In the genomic region with DNA sequence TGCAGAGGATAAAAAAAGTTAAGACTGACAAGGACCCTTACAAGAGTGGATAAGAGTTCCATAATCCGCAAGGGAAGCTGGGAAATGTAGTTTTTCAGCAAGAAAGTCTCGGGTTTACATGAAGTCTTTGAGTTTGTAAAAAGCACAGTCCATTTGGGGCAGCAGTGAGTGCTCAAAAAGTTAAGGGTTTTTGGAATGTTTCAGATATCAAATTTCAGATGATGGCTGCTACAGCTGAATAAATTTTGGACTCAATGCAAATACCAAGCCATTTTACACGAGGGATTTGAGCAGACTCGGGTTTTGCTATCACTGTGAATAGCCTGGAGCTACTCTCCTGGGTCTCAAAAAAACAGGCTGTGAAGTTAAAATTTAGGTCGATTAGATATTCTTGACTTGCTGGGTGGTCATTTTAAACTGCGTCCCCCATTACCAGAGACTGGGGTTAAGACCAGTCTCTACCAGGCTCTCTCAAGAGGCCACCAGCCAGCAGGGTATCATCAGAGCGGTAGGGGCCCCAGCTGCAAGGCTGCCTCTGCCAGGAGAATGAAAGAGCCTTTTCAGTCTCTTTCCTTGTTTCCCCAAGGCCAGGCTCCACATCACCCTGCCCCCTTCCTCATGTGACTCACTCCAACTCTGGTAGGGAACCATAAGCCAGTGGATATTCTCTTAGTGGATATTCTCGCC, we compare ENCODE assay signal across 8 mouse cellular contexts. TPM values are rescaled to one million over a fixed set of nuclear protein-coding genes. Genes with fewer than 3 reads are reported as not detected.
DNase-seq lines count a peak whose midpoint lies in the region; ATAC-seq and TF ChIP-seq lines count a peak whose summit lies in the region.

No protein-coding gene starts in this region.

- H3K27me3 ChIP-seq in CH12.LX (replicated peaks) = no peaks in the 10 kb centered on the region
- no peaks in the 10 kb centered on the region for H3K27me3 ChIP-seq in hindbrain, embryonic 12.5 days
- H3K27me3 ChIP-seq in midbrain, embryonic 11.5 days (ENCODE audit: control insufficient read depth, insufficient read depth, low read length) = no peaks in the 10 kb centered on the region

- no peaks in the 10 kb centered on the region for H3K36me3 ChIP-seq in CH12.LX (replicated peaks in 1 of 2; ENCODE audit: control insufficient read depth in 1 of 2, insufficient read depth in 1 of 2, low read length in 1 of 2)
- no peaks in the 10 kb centered on the region for H3K36me3 ChIP-seq in hindbrain, embryonic 12.5 days
- no peaks in the 10 kb centered on the region for H3K36me3 ChIP-seq in midbrain, embryonic 11.5 days (ENCODE audit: control insufficient read depth, insufficient read depth, low read length)

- no peak for ATAC-seq in cerebellum, adult (ENCODE audit: insufficient number of reproducible peaks, low FRiP score, low TSS enrichment)
- peak; percentile 75 for ATAC-seq in hindbrain, embryonic 12.5 days (ENCODE audit: low FRiP score)
- peak; percentile 83 for ATAC-seq in midbrain, embryonic 11.5 days (ENCODE audit: low FRiP score)
- ATAC-seq in CD4-positive, CD25-positive, alpha-beta regulatory T cell, adult 4 months = no peak

- no peaks in the 10 kb centered on the region for H3K4me1 ChIP-seq in CH12.LX (ENCODE audit: control insufficient read depth in 1 of 2, insufficient read depth in 2 of 2)
- peaks cover 8% of the 10 kb centered on the region for H3K4me1 ChIP-seq in embryonic fibroblast, embryonic 13.5 days (ENCODE audit: control insufficient read depth, insufficient read depth, low read length)
- H3K4me1 ChIP-seq in hindbrain, embryonic 12.5 days = peaks cover 15% of the 10 kb centered on the region
- peaks cover 8% of the 10 kb centered on the region; the same call in 1 of the 2 replicates for H3K4me1 ChIP-seq in midbrain, embryonic 11.5 days (ENCODE audit: control insufficient read depth, insufficient read depth, low read length)

- no peak for TF ChIP-seq POLR2A in CH12.LX (IDR thresholded peaks at IDR 0.05; ENCODE audit: low read depth, low read length)
- peak; percentile 6; the same call in 1 of the 2 replicates for TF ChIP-seq POLR2A in embryonic fibroblast, embryonic 13.5 days (IDR thresholded peaks at IDR 0.05; ENCODE audit: low read depth, low read length)

- no peaks in the 10 kb centered on the region for H3K79me2 ChIP-seq in CH12.LX (replicated peaks; ENCODE audit: control insufficient read depth, extremely low read depth, insufficient read depth, poor library complexity, severe bottlenecking)

- in situ Hi-C loops in CH12.LX (cut with MboI; ENCODE audit: low pct_ligation_motif_present, low pct_unique_long_range_greater_than_20kb, low sequenced_read_pairs) = no loop called here

- no peak overlapping the region for H3K27ac ChIP-seq in CH12.LX (ENCODE audit: insufficient read depth, low read depth)
- peak overlapping the region; percentile 99 for H3K27ac ChIP-seq in embryonic fibroblast, embryonic 13.5 days (ENCODE audit: insufficient read depth, low read length)
- H3K27ac ChIP-seq in hindbrain, embryonic 12.5 days = peak overlapping the region; percentile 79
- H3K27ac ChIP-seq in midbrain, embryonic 11.5 days (ENCODE audit: low read depth, low read length) = peak overlapping the region; percentile 52; the same call in 1 of the 2 replicates

- no peak overlapping the region for H3K4me3 ChIP-seq in CH12.LX (replicated peaks in 1 of 3; ENCODE audit: low read depth in 2 of 3, low read length in 2 of 3, poor library complexity in 1 of 3)
- no peak overlapping the region for H3K4me3 ChIP-seq in embryonic fibroblast, embryonic 13.5 days (ENCODE audit: insufficient read depth, low read length)
- H3K4me3 ChIP-seq in hindbrain, embryonic 12.5 days = no peak overlapping the region
- H3K4me3 ChIP-seq in midbrain, embryonic 11.5 days (ENCODE audit: low read depth, low read length) = no peak overlapping the region

- dilution Hi-C loops in CH12.LX (cut with MboI; ENCODE audit: extremely low pct_ligation_motif_present, extremely low pct_unique_long_range_greater_than_20kb, low sequenced_read_pairs) = no loop called here

- no peak for TF ChIP-seq EP300 in CH12.LX (IDR thresholded peaks at IDR 0.05; ENCODE audit: low read length)

- no peak overlapping the region for H3K4me2 ChIP-seq in CH12.LX (ENCODE audit: insufficient read depth, low read depth, poor library complexity, severe bottlenecking)
- peak overlapping the region; percentile 22; the same call in 1 of the 2 replicates for H3K4me2 ChIP-seq in hindbrain, embryonic 12.5 days (replicated peaks)
- H3K4me2 ChIP-seq in midbrain, embryonic 11.5 days = no peak overlapping the region

- H3K9me3 ChIP-seq in CH12.LX (replicated peaks; ENCODE audit: low read length) = no peaks in the 10 kb centered on the region
- no peaks in the 10 kb centered on the region for H3K9me3 ChIP-seq in hindbrain, embryonic 12.5 days (replicated peaks)
- no peaks in the 10 kb centered on the region for H3K9me3 ChIP-seq in midbrain, embryonic 11.5 days (ENCODE audit: control insufficient read depth, low read length)

- no peak overlapping the region for H3K9ac ChIP-seq in CH12.LX (ENCODE audit: insufficient read depth, low read depth)
- H3K9ac ChIP-seq in hindbrain, embryonic 12.5 days = no peak overlapping the region
- no peak overlapping the region for H3K9ac ChIP-seq in midbrain, embryonic 11.5 days (ENCODE audit: low read length)

- WGBS in hindbrain, embryonic 12.5 days = 25% methylated on average over 8 of the region's 8 CpGs
- WGBS in midbrain, embryonic 11.5 days = 27% methylated on average over 8 of the region's 8 CpGs

- peak; percentile 46 to 63 for DNase-seq in cerebellum, postnatal 10 days
- no peak for DNase-seq in CH12.LX (ENCODE audit: extremely low read depth)
- peak; percentile 89 for DNase-seq in midbrain, embryonic 11.5 days (ENCODE audit: low spot score, missing footprints)
- no peak for DNase-seq in urinary bladder, postnatal 10 days (ENCODE audit: low spot score)

- TF ChIP-seq RAD21 in CH12.LX (IDR thresholded peaks at IDR 0.05; ENCODE audit: low read depth, low read length) = no peak

- no peak for TF ChIP-seq CTCF in CH12.LX (conservative IDR thresholded peaks at IDR 0.05 in 1 of 2, IDR thresholded peaks at IDR 0.05 in 1 of 2; ENCODE audit: low read depth in 2 of 2, low read length in 2 of 2)
- TF ChIP-seq CTCF in embryonic fibroblast, embryonic 13.5 days (IDR thresholded peaks at IDR 0.05; ENCODE audit: borderline replicate concordance, insufficient read depth, low read length) = no peak

TF ChIP-seq in CH12.LX, 34 proteins besides CTCF, POLR2A, EP300 and RAD21:
- no peak for TF ChIP-seq JUN (IDR thresholded peaks at IDR 0.05; ENCODE audit: insufficient read depth, low read depth, low read length)
- peak; percentile 36 for TF ChIP-seq HCFC1 (IDR thresholded peaks at IDR 0.05; ENCODE audit: low read depth, low read length)
- TF ChIP-seq SMC3 (IDR thresholded peaks at IDR 0.05; ENCODE audit: low read depth, low read length) = no peak
- no peak for TF ChIP-seq MXI1 (IDR thresholded peaks at IDR 0.05; ENCODE audit: low read depth, low read length)
- TF ChIP-seq CHD2 (IDR thresholded peaks at IDR 0.05; ENCODE audit: low read length) = no peak

RNA-seq across cellular contexts. Expression of a gene that starts 15.8 kb away (rescaled TPM):
- total RNA-seq in CH12.LX (2012; rRNA removed) (31.5 and 34.5 TPM in 2 replicates), CH12.LX (2014; rRNA removed) (37.6 and 38.2 TPM in 2 replicates)
- 43.0 and 51.3 TPM in 2 replicates for polyA plus RNA-seq in CH12.LX (2012; ENCODE audit: insufficient read length, low read depth)
- polyA plus RNA-seq in embryonic fibroblast, embryonic 13.5 days (2011; ENCODE audit: insufficient read length, low read depth, missing spikeins) = 63.0 and 70.3 TPM in 2 replicates
- 47.1 and 52.4 TPM in 2 replicates for polyA plus RNA-seq in hindbrain, embryonic 12.5 days (2016; fragmentation: Nextera tagmentation; extraction: Ambion mirVana)
- polyA plus RNA-seq in midbrain, embryonic 11.5 days (2014; fragmentation: Nextera tagmentation; extraction: Ambion mirVana) = 41.1 and 46.3 TPM in 2 replicates
- 10 to 100 TPM; 21.3 to 24.7 TPM for polyA plus RNA-seq in CD4-positive, CD25-positive, alpha-beta regulatory T cell, adult 4 months (2017; shearing (Covaris generic))

RNA-seq across cellular contexts. Expression of a gene that starts 40.8 kb away (rescaled TPM):
- total RNA-seq in CH12.LX (2012; rRNA removed) (not detected in 2 replicates), CH12.LX (2014; rRNA removed) (not detected in 2 replicates)
- polyA plus RNA-seq in CH12.LX (2012; ENCODE audit: insufficient read length, low read depth) = not detected in 2 replicates
- 0.70 TPM in 1 of 2 replicates, not detected in the other for polyA plus RNA-seq in embryonic fibroblast, embryonic 13.5 days (2011; ENCODE audit: insufficient read length, low read depth, missing spikeins)
- 2.0 and 4.0 TPM in 2 replicates for polyA plus RNA-seq in hindbrain, embryonic 12.5 days (2016; fragmentation: Nextera tagmentation; extraction: Ambion mirVana)
- polyA plus RNA-seq in midbrain, embryonic 11.5 days (2014; fragmentation: Nextera tagmentation; extraction: Ambion mirVana) = 2.3 and 2.6 TPM in 2 replicates
- not detected for polyA plus RNA-seq in CD4-positive, CD25-positive, alpha-beta regulatory T cell, adult 4 months (2017; shearing (Covaris generic))

RNA-seq across cellular contexts. Expression of a gene that starts 41.0 kb away (rescaled TPM):
- total RNA-seq in CH12.LX (2012; rRNA removed) (0.08 and 0.13 TPM in 2 replicates), CH12.LX (2014; rRNA removed) (0.15 TPM in 1 of 2 replicates, not detected in the other)
- 0.10 and 0.14 TPM in 2 replicates for polyA plus RNA-seq in CH12.LX (2012; ENCODE audit: insufficient read length, low read depth)
- 0.17 and 0.35 TPM in 2 replicates for polyA plus RNA-seq in embryonic fibroblast, embryonic 13.5 days (2011; ENCODE audit: insufficient read length, low read depth, missing spikeins)
- polyA plus RNA-seq in hindbrain, embryonic 12.5 days (2016; fragmentation: Nextera tagmentation; extraction: Ambion mirVana) = 0.06 and 0.08 TPM in 2 replicates
- polyA plus RNA-seq in midbrain, embryonic 11.5 days (2014; fragmentation: Nextera tagmentation; extraction: Ambion mirVana) = 0.15 TPM in 1 of 2 replicates, not detected in the other
- not detected for polyA plus RNA-seq in CD4-positive, CD25-positive, alpha-beta regulatory T cell, adult 4 months (2017; shearing (Covaris generic))

Comparison
In these comparisons a context has a peak if more than half of its experiments do, and no peak if none do; other contexts are left out.
1. DNase-seq: peak in cerebellum, postnatal 10 days (2 of 2) and midbrain, embryonic 11.5 days (single experiment); none in CH12.LX (single experiment) and urinary bladder, postnatal 10 days (single experiment).
2. ATAC-seq: peak in hindbrain, embryonic 12.5 days (single experiment) and midbrain, embryonic 11.5 days (single experiment); none in cerebellum, adult (single experiment) and CD4-positive, CD25-positive, alpha-beta regulatory T cell, adult 4 months (single experiment).